Mouse (Mus musculus): ENCODE results near the gene Cela2a. TPM values are rescaled to one million over a fixed set of nuclear protein-coding genes. Genes with fewer than 3 reads are reported as not detected.
A peak's percentile ranks its signal among the peaks of the same experiment; 100 is the strongest.

The Cela2a gene
- polyA plus RNA-seq, 1 experiment from 2014 or later, result not detected

GRCm38 (mm10) chr4:141816776-141817655 is 8.9 kb downstream of the Cela2a start:
- DNase-seq (ENCODE audit: extremely low spot score, low spot score), result no peak
- Histone ChIP-seq H3K27ac (peak overlapping the region; percentile 40), H3K9me3 (no peaks in the 10 kb centered on the region), H3K36me3 (replicated peaks) (peaks cover 42% of the 10 kb centered on the region), H3K27me3 (ENCODE audit: poor library complexity, severe bottlenecking) (no peaks in the 10 kb centered on the region), H3K4me3 (no peak overlapping the region), H3K4me1 (peaks cover 16% of the 10 kb centered on the region)
- WGBS, result 65% methylated on average over 14 of the region's 14 CpGs

DNA sequence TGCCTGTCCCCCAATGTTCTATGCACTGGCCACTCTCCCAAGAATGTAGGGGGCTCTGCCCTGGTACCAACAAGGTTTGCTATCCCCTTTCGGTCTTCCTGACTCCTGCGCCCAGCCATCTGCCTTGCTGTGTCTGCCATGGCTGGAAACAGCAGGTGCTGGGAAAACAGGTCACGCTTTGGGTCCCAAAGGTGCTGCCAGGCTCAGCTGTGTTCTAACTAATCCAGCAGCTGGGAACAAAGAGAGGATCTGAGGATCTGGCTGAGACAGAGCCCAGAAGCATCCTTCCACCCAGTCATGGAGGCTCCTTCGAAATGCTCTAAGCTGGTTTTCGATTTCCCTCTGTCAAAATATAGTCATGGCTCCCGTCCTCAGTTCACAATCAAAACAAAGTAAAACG is 9.7 kb downstream of the Cela2a start:
- Histone ChIP-seq H3K36me3 (replicated peaks) (peaks cover 50% of the 10 kb centered on the region), H3K27me3 (ENCODE audit: poor library complexity, severe bottlenecking) (no peaks in the 10 kb centered on the region), H3K9me3 (no peaks in the 10 kb centered on the region), H3K4me1 (peaks cover 16% of the 10 kb centered on the region), H3K4me3 (no peak overlapping the region), H3K27ac (peak overlapping the region; percentile 53)
- DNase-seq (ENCODE audit: extremely low spot score, low spot score), result no peak
- WGBS, result 84% methylated on average over 7 of the region's 7 CpGs

GRCm38 (mm10) chr4:141811375-141811774 is 14.6 kb downstream of the Cela2a start:
- Histone ChIP-seq H3K4me3 (no peak overlapping the region), H3K36me3 (replicated peaks) (peaks cover 96% of the 10 kb centered on the region), H3K27me3 (ENCODE audit: poor library complexity, severe bottlenecking) (no peaks in the 10 kb centered on the region), H3K27ac (no peak overlapping the region), H3K9me3 (no peaks in the 10 kb centered on the region), H3K4me1 (0 out of 2 replicates have a peak, but pooled peaks cover 3% of the 10 kb centered on the region)
- 98% methylated on average over 7 of the region's 7 CpGs for WGBS
- no peak for DNase-seq (ENCODE audit: extremely low spot score, low spot score)

DNA sequence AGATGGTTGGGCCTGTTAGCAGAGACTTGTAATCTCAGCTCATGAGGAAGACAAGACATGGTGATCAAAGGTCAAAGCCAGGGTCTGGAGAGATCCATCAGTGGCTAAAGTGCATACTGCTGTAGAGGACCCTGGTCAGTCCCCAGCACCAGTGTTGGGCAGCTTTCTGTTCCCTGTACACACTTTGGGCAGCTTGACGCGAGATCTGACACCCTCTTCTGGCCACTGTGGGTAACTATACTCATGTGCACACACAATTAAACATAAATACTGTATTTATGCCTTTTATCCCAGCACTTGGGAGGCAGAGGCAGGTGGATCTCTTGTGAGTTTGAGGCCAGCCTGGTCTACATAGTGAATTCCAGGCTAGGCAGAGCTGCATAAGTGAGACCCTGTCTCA is 15.0 kb downstream of the Cela2a start:
- no peak overlapping the region for H3K27ac ChIP-seq
- H3K9me3 ChIP-seq, result no peaks in the 10 kb centered on the region
- H3K4me3 ChIP-seq, result no peak overlapping the region
- WGBS, result 95% methylated on average over 2 of the region's 2 CpGs
- peaks cover 97% of the 10 kb centered on the region for H3K36me3 ChIP-seq (replicated peaks)
- no peaks in the 10 kb centered on the region for H3K4me1 ChIP-seq
- no peaks in the 10 kb centered on the region for H3K27me3 ChIP-seq (ENCODE audit: poor library complexity, severe bottlenecking)
- no peak for DNase-seq (ENCODE audit: extremely low spot score, low spot score)

GRCm38 (mm10) chr4:141809850-141810464 is 16.0 kb downstream of the Cela2a start:
- peaks cover 97% of the 10 kb centered on the region for H3K36me3 ChIP-seq (replicated peaks)
- WGBS, result 86% methylated on average over 8 of the region's 8 CpGs
- H3K9me3 ChIP-seq, result no peaks in the 10 kb centered on the region
- no peak overlapping the region for H3K4me3 ChIP-seq
- H3K27me3 ChIP-seq (ENCODE audit: poor library complexity, severe bottlenecking), result no peaks in the 10 kb centered on the region
- no peaks in the 10 kb centered on the region for H3K4me1 ChIP-seq
- no peak overlapping the region for H3K27ac ChIP-seq
- no peak for DNase-seq (ENCODE audit: extremely low spot score, low spot score)

GRCm38 (mm10) chr4:141805886-141806285 is 20.1 kb downstream of the Cela2a start:
- no peak overlapping the region for H3K27ac ChIP-seq
- H3K36me3 ChIP-seq (replicated peaks), result peaks cover 83% of the 10 kb centered on the region
- peaks cover 7% of the 10 kb centered on the region; the same call in 1 of the 2 replicates for H3K9me3 ChIP-seq
- no peak for DNase-seq (ENCODE audit: extremely low spot score, low spot score)
- WGBS, result 97% methylated on average over 8 of the region's 8 CpGs
- no peaks in the 10 kb centered on the region for H3K4me1 ChIP-seq
- no peaks in the 10 kb centered on the region for H3K27me3 ChIP-seq (ENCODE audit: poor library complexity, severe bottlenecking)
- H3K4me3 ChIP-seq, result no peak overlapping the region

GRCm38 (mm10) chr4:141804105-141804504 is 21.9 kb downstream of the Cela2a start:
- Histone ChIP-seq H3K27ac (no peak overlapping the region), H3K9me3 (peaks cover 7% of the 10 kb centered on the region; the same call in 1 of the 2 replicates), H3K36me3 (replicated peaks) (peaks cover 65% of the 10 kb centered on the region), H3K4me3 (no peak overlapping the region), H3K27me3 (ENCODE audit: poor library complexity, severe bottlenecking) (no peaks in the 10 kb centered on the region), H3K4me1 (no peaks in the 10 kb centered on the region)
- 86% methylated on average over 4 of the region's 4 CpGs for WGBS
- no peak for DNase-seq (ENCODE audit: extremely low spot score, low spot score)

- Histone ChIP-seq H3K9me3 (no peaks in the 10 kb centered on the region), H3K27ac (no peak overlapping the region), H3K4me1 (peaks cover 26% of the 10 kb centered on the region), H3K4me3 (no peak overlapping the region), H3K36me3 (replicated peaks) (peaks cover 31% of the 10 kb centered on the region), H3K27me3 (ENCODE audit: poor library complexity, severe bottlenecking) (no peaks in the 10 kb centered on the region)
- DNase-seq (ENCODE audit: extremely low spot score, low spot score), result no peak
- 93% methylated on average over 5 of the region's 5 CpGs for WGBS
These were observed 28.4 kb downstream of the Cela2a start for GRCm38 (mm10) chr4:141797545-141797944.

GRCm38 (mm10) chr4:141796954-141797353 is 29.0 kb downstream of the Cela2a start:
- H3K9me3 ChIP-seq, result no peaks in the 10 kb centered on the region
- no peak overlapping the region for H3K4me3 ChIP-seq
- H3K27ac ChIP-seq, result no peak overlapping the region
- H3K36me3 ChIP-seq (replicated peaks), result peaks cover 30% of the 10 kb centered on the region
- H3K27me3 ChIP-seq (ENCODE audit: poor library complexity, severe bottlenecking), result no peaks in the 10 kb centered on the region
- H3K4me1 ChIP-seq, result peaks cover 30% of the 10 kb centered on the region
- 90% methylated on average over 4 of the region's 4 CpGs for WGBS
- no peak for DNase-seq (ENCODE audit: extremely low spot score, low spot score)

DNA sequence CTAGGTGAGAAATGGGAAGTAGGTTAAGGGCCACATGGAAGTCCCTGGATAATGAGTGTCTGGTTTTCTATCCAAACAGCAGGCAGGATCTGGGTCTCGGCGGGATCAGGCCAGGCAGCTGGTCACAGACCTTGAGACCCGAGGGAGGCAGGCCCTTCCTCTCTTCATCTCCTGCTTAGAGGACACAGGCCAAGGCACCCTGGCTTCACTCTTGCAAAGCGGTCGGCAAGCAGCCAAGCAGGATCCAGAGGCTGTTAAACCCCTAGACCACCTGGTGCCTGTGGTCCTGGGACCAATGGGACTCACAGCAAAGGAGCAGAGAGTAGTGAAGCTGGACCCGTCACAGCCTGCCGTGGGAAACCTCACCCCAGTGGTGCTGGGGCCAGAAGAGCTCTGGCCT is 29.6 kb downstream of the Cela2a start:
- Histone ChIP-seq H3K9me3 (no peaks in the 10 kb centered on the region), H3K27me3 (ENCODE audit: poor library complexity, severe bottlenecking) (no peaks in the 10 kb centered on the region), H3K4me3 (no peak overlapping the region), H3K36me3 (replicated peaks) (peaks cover 30% of the 10 kb centered on the region), H3K4me1 (peaks cover 31% of the 10 kb centered on the region), H3K27ac (no peak overlapping the region)
- WGBS, result 87% methylated on average over 7 of the region's 7 CpGs
- no peak for DNase-seq (ENCODE audit: extremely low spot score, low spot score)

DNA sequence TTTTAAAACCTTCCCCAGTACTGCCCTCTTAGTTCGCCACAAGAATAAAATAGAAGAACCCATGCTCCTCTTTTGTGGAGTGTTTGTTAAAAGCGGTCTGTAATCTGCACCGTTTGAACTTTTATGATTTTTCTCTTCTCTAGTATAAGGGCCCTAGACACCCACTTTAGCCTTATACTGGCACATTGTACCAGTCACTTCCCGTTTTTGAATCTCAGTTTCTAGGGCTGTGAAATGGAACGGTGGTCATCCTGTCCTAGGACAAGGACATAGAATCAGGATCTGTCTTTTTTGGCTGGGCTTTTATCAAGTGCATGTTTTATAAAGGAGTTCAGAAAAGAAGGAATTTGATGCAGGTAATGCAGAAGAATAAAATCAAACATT is 31.8 kb downstream of the Cela2a start:
- no peaks in the 10 kb centered on the region for H3K9me3 ChIP-seq
- WGBS, result 19% methylated on average over 5 of the region's 5 CpGs
- peaks cover 30% of the 10 kb centered on the region for H3K36me3 ChIP-seq (replicated peaks)
- H3K27ac ChIP-seq, result peak overlapping the region; percentile 93
- H3K4me3 ChIP-seq, result peak overlapping the region; percentile 79
- DNase-seq (ENCODE audit: extremely low spot score, low spot score), result no peak
- H3K4me1 ChIP-seq, result peaks cover 49% of the 10 kb centered on the region
- H3K27me3 ChIP-seq (ENCODE audit: poor library complexity, severe bottlenecking), result no peaks in the 10 kb centered on the region

- under 1% methylated on average over 78 of the region's 80 CpGs for WGBS
- H3K36me3 ChIP-seq (replicated peaks), result peaks cover 28% of the 10 kb centered on the region
- DNase-seq (ENCODE audit: extremely low spot score, low spot score), result peak; percentile 99
These were observed 32.4 kb downstream of the Cela2a start, which contains the start of gene Casp9 for GRCm38 (mm10) chr4:141793282-141794151. TSS of gene Casp9 (plus strand) at chr4:141793612.

More at GRCm38 (mm10) chr4:141793282-141794151, 32.4 kb downstream of the Cela2a start, which contains the start of gene Casp9:
- H3K9me3 ChIP-seq, result no peaks in the 10 kb centered on the region
- peak within 1 kb of the TSS; percentile 93 for H3K27ac ChIP-seq
- H3K4me1 ChIP-seq, result peaks cover 49% of the 10 kb centered on the region
- peak within 1 kb of the TSS; percentile 79 for H3K4me3 ChIP-seq
- H3K27me3 ChIP-seq (ENCODE audit: poor library complexity, severe bottlenecking), result no peaks in the 10 kb centered on the region

Measured in forebrain, embryonic 10.5 days (tissue).